Mouse (Mus musculus) forebrain, embryonic 11.5 days (tissue): ENCODE results near the gene AY358078. TPM values are rescaled to one million over a fixed set of nuclear protein-coding genes. Genes with fewer than 3 reads are reported as not detected.
"Not testable (repeated sequence)": the region's sequence is repeated elsewhere in the genome, so short reads cannot be mapped to it uniquely, and the experiment has no call there.

Experiments used
- ATAC-seq: fragments of 200-750 bp; cut with Nextera tagmentation; replicated peaks from 2 replicates; pipeline ENCODE4 v1.8.0; 2017; ENCODE audit warnings: moderate TSS enrichment; ENCODE audit not compliant: low FRiP score
- DNase-seq: peaks from one replicate; pipeline ENCODE4 v3.0.0-alpha.2; 2017; ENCODE audit warnings: low spot score
- H3K27ac ChIP-seq: fragments of 300-500 bp; sonication (generic); 2 replicates; pipeline ENCODE4 v1.5.1; 2014; ENCODE audit warnings: low read depth, low read length
- H3K27me3 ChIP-seq: fragments of 300-500 bp; sonication (generic); 2 replicates; pipeline ENCODE4 v1.6.1; 2014; ENCODE audit warnings: mild to moderate bottlenecking, low read length, mixed read lengths; ENCODE audit not compliant: control insufficient read depth, insufficient read depth
- H3K36me3 ChIP-seq: fragments of 300-500 bp; sonication (generic); 2 replicates; pipeline ENCODE4 v1.6.1; 2014; ENCODE audit warnings: mild to moderate bottlenecking, low read length, moderate library complexity, mixed read lengths; ENCODE audit not compliant: control insufficient read depth, insufficient read depth
- H3K4me1 ChIP-seq: fragments of 300-500 bp; sonication (generic); replicated peaks from 2 replicates; pipeline ENCODE4 v1.6.1; 2014; ENCODE audit warnings: low read length, mixed read lengths; ENCODE audit not compliant: control insufficient read depth, insufficient read depth
- H3K4me2 ChIP-seq: fragments of 300-500 bp; sonication (generic); 2 replicates; pipeline ENCODE4 v1.6.1; 2014; ENCODE audit warnings: low read depth, mild to moderate bottlenecking, low read length, moderate library complexity, mixed read lengths; ENCODE audit not compliant: severe bottlenecking
- H3K4me3 ChIP-seq: fragments of 300-500 bp; sonication (generic); 2 replicates; pipeline ENCODE4 v1.5.1; 2014; ENCODE audit warnings: low read depth, low read length
- H3K9ac ChIP-seq: fragments of 300-500 bp; sonication (generic); 2 replicates; pipeline ENCODE4 v1.6.1; 2014; ENCODE audit warnings: low read length
- H3K9me3 ChIP-seq: fragments of 300-500 bp; sonication (generic); 2 replicates; pipeline ENCODE4 v1.6.1; 2016; ENCODE audit warnings: low read length, mixed read lengths; ENCODE audit not compliant: control insufficient read depth
- WGBS: fragments of 180-500 bp; shearing (Covaris S2); extraction: QIAGEN DNeasy Blood & Tissue Kit; methylation state at CpG from one replicate; pipeline ENCODE4 v1.1.7; 2014; 5-methylcytosine and 5-hydroxymethylcytosine counted together
- polyA plus RNA-seq: library from polyadenylated mRNA; unstranded; fragments of >200 nt; fragmentation: Nextera tagmentation; extraction: Ambion mirVana; gene quantifications from 2 replicates; pipeline ENCODE4 v1.2.1, GENCODE M21; 2014

AY358078 gene
- polyA plus RNA-seq, result not detected in 2 replicates

GRCm38 (mm10) chr14:51799746-51800145, at the start of gene AY358078:
Gene AY358078, plus strand, starts transcription at chr14:51800046.
- Histone ChIP-seq H3K4me3 (no peak within 1 kb of the TSS), H3K27ac (no peak within 1 kb of the TSS), H3K9me3 (no peaks in the 10 kb centered on the region), H3K4me2 (no peak within 1 kb of the TSS), H3K9ac (no peak within 1 kb of the TSS), H3K27me3 (no peaks in the 10 kb centered on the region), H3K4me1 (no peaks in the 10 kb centered on the region), H3K36me3 (no peaks in the 10 kb centered on the region)
- ATAC-seq, result no peak
- DNase-seq, result no peak
- WGBS, result 84% methylated on average over 2 of the region's 2 CpGs

GRCm38 (mm10) chr14:51755944-51756343, 43.9 kb upstream of the AY358078 start:
- DNase-seq, result no peak

GRCm38 (mm10) chr14:51771378-51771777, 28.5 kb upstream of the AY358078 start:
- 83% methylated on average over 1 of the region's 1 CpGs for WGBS
- not testable (repeated sequence) for H3K27me3 ChIP-seq, H3K9ac ChIP-seq, H3K27ac ChIP-seq, H3K4me1 ChIP-seq, H3K9me3 ChIP-seq, ATAC-seq, H3K36me3 ChIP-seq, H3K4me3 ChIP-seq, DNase-seq, H3K4me2 ChIP-seq

More at GRCm38 (mm10) chr14:51755944-51756343, 43.9 kb upstream of the AY358078 start:
- H3K9me3 ChIP-seq, result no peaks in the 10 kb centered on the region
- H3K9ac ChIP-seq, result no peak overlapping the region
- no peak overlapping the region for H3K4me2 ChIP-seq
- no peaks in the 10 kb centered on the region for H3K27me3 ChIP-seq
- ATAC-seq, result no peak
- no peak overlapping the region for H3K27ac ChIP-seq
- no peaks in the 10 kb centered on the region for H3K4me1 ChIP-seq
- no peaks in the 10 kb centered on the region for H3K36me3 ChIP-seq
- 71% methylated on average over 2 of the region's 2 CpGs for WGBS
- H3K4me3 ChIP-seq, result no peak overlapping the region

GRCm38 (mm10) chr14:51773490-51773889, 26.4 kb upstream of the AY358078 start, which contains the start of gene Ang4:
Gene Ang4, minus strand, starts transcription at chr14:51773590.
- no peak within 1 kb of the TSS for H3K27ac ChIP-seq
- no peaks in the 10 kb centered on the region for H3K4me1 ChIP-seq
- DNase-seq (no peak), ATAC-seq (no peak)
- no peak within 1 kb of the TSS for H3K4me3 ChIP-seq
- H3K9ac ChIP-seq, result no peak within 1 kb of the TSS
- H3K27me3 ChIP-seq, result no peaks in the 10 kb centered on the region
- H3K4me2 ChIP-seq, result no peak within 1 kb of the TSS
- H3K9me3 ChIP-seq, result no peaks in the 10 kb centered on the region
- no peaks in the 10 kb centered on the region for H3K36me3 ChIP-seq
- WGBS, result 80% methylated on average over 5 of the region's 5 CpGs

- Histone ChIP-seq H3K27ac (no peak overlapping the region), H3K4me1 (no peaks in the 10 kb centered on the region), H3K27me3 (no peaks in the 10 kb centered on the region), H3K4me3 (no peak overlapping the region), H3K36me3 (no peaks in the 10 kb centered on the region), H3K4me2 (no peak overlapping the region), H3K9ac (no peak overlapping the region), H3K9me3 (no peaks in the 10 kb centered on the region)
- ATAC-seq (no peak), DNase-seq (no peak)
- 86% methylated on average over 1 of the region's 1 CpGs for WGBS
Observed at GRCm38 (mm10) chr14:51777791-51778190, 22.1 kb upstream of the AY358078 start.

- ATAC-seq, result no peak
- H3K4me3 ChIP-seq, result no peak overlapping the region
- no peaks in the 10 kb centered on the region for H3K9me3 ChIP-seq
- no peak overlapping the region for H3K4me2 ChIP-seq
- 87% methylated on average over 4 of the region's 4 CpGs for whole genome bisulfite sequencing
- H3K4me1 ChIP-seq, result no peaks in the 10 kb centered on the region
- no peak overlapping the region for H3K27ac ChIP-seq
- no peak for DNase-seq
- H3K9ac ChIP-seq, result no peak overlapping the region
- H3K36me3 ChIP-seq, result no peaks in the 10 kb centered on the region
- H3K27me3 ChIP-seq, result no peaks in the 10 kb centered on the region
Observed at GRCm38 (mm10) chr14:51778865-51779481, 20.9 kb upstream of the AY358078 start.

GRCm38 (mm10) chr14:51786335-51786734, 13.5 kb upstream of the AY358078 start:
- H3K4me2 ChIP-seq, result no peak overlapping the region
- no peak overlapping the region for H3K4me3 ChIP-seq
- H3K9me3 ChIP-seq, result no peaks in the 10 kb centered on the region
- WGBS, result 76% methylated on average over 4 of the region's 4 CpGs
- H3K36me3 ChIP-seq, result no peaks in the 10 kb centered on the region
- H3K4me1 ChIP-seq, result no peaks in the 10 kb centered on the region
- DNase-seq, result no peak
- no peak overlapping the region for H3K27ac ChIP-seq
- H3K27me3 ChIP-seq, result no peaks in the 10 kb centered on the region
- no peak for ATAC-seq
- H3K9ac ChIP-seq, result no peak overlapping the region

- no peaks in the 10 kb centered on the region for H3K9me3 ChIP-seq
- no peaks in the 10 kb centered on the region for H3K36me3 ChIP-seq
- 84% methylated on average over 5 of the region's 5 CpGs for WGBS
- ATAC-seq (no peak), DNase-seq (no peak)
- no peak overlapping the region for H3K4me2 ChIP-seq
- H3K4me1 ChIP-seq, result no peaks in the 10 kb centered on the region
- no peaks in the 10 kb centered on the region for H3K27me3 ChIP-seq
- no peak overlapping the region for H3K4me3 ChIP-seq
- no peak overlapping the region for H3K9ac ChIP-seq
- H3K27ac ChIP-seq, result no peak overlapping the region
Observed at GRCm38 (mm10) chr14:51787061-51787460, 12.8 kb upstream of the AY358078 start.

GRCm38 (mm10) chr14:51789196-51789595, 10.7 kb upstream of the AY358078 start:
- Histone ChIP-seq H3K27ac (no peak overlapping the region), H3K9ac (no peak overlapping the region), H3K4me2 (no peak overlapping the region), H3K9me3 (no peaks in the 10 kb centered on the region), H3K27me3 (no peaks in the 10 kb centered on the region), H3K36me3 (no peaks in the 10 kb centered on the region), H3K4me3 (no peak overlapping the region), H3K4me1 (no peaks in the 10 kb centered on the region)
- WGBS, result 84% methylated on average over 2 of the region's 2 CpGs
- ATAC-seq (no peak), DNase-seq (no peak)
